Mouse (Mus musculus) gastrocnemius, postnatal 4 days (tissue): Measurements from ENCODE around the gene Kptn. TPM values are rescaled to one million over a fixed set of nuclear protein-coding genes. Genes with fewer than 3 reads are reported as not detected.

Source experiments
- DNase-seq, 2 experiments: peaks; one replicate each; pipeline ENCODE4 v3.0.0; 2021 to 2022; ENCODE audit warnings: low spot score in 2 of 2, mixed read lengths in 2 of 2
- total RNA-seq, 2 experiments: library from RNA; stranded (reverse); gene quantifications; 2 replicates each; pipeline ENCODE4 v1.2.3; 2021

Kptn gene
- total RNA-seq, 2 experiments from 2014 or later = 11.7 to 13.9 TPM

DNA sequence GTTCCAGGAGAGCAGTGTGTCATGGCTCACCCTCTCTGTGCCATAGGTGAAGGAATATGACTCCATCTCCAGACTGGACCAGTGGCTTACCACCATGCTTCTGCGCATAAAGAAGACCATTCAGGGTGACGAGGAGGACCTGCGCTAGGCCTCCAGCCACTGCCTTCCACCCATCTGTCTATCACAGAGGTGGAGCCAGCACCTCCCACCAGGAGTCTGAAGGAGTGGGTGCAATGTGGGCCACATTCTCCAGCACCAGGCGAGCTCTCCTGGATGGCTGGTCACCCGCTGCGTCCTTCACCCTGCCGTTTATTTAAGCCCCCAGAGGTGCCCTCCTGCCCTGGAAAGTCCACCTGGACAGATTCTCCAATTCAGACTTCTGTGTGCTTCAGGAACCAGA is 3.3 kb upstream of the Kptn start:
- DNase-seq = no peak

DNA sequence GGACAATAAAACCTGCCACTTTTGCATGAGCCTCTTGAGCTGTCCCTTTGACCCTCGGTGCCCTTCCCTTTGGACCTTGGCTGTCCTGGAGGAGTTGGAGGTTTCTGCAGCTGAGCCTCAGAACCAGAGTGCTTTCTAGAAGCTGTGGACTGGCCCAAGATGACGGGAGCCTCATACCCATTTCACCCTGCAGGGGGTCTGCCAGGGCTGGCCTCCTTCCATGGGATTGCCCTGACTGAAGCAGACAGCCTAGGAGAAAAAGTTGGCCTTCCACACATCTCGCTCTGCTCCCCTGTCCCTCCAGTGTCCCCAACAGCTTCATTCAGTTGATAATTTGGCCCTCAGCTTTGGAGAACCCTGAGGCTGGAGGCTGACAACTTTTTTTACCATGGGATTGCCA is 2.6 kb upstream of the Kptn start:
- DNase-seq = no peak

DNA sequence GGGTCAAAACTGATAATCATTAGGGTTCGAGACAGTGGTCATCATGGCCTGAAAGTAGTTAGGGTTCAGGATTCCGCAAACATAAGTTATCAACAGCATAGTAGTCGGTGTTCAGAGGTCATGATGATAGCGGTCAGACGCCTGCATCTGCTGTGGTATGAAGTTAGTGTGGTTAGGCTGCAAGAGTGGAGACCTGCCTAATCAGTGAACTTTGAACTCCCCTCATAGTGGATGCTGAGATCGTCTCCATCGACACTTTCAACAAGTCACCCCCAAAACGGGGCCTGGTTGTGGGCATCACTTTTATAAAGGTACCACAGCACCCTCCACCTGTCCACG is 536 bp downstream of the Kptn start:
- no peak for DNase-seq

DNA sequence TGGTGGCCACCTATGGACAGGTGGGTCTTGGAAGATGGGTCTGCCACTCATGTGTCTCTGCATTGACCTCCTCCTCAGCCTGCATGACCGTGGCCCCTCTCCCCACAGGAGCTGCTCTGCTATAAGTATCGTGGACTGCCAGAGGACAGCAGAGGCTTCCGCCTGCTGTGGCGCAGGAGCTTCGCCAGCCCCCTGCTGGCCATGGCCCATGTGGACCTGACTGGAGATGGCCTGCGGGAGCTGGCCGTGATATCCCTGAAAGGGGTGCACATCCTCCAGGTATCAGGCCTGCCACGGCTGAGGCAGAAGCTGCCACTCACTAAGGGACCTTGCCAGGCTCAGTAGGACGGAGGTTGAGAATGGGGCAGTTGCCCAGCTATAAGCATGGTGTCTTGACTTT is 6.1 kb downstream of the Kptn start:
- DNase-seq = no peak

DNA sequence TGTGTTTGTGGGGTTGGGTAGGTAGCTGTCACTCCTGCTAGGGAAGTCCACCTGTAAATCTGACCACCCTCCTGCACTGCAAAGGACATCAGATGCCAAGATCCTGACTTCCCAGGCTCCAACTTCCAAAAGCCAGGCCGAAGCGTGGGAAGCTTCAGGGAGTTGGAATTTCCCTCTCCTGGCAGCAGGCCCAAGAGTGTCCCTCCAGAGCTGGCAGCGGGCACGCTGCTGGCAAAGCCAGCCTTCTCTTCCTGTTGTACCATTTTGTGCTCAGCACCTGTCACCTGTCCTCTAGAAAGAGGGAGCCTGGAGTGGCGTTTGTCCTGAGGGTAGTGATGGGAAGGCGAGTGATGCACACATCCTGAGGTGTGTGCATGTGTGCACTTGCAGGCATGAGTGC is 8.6 kb downstream of the Kptn start:
- no peak for DNase-seq

DNA sequence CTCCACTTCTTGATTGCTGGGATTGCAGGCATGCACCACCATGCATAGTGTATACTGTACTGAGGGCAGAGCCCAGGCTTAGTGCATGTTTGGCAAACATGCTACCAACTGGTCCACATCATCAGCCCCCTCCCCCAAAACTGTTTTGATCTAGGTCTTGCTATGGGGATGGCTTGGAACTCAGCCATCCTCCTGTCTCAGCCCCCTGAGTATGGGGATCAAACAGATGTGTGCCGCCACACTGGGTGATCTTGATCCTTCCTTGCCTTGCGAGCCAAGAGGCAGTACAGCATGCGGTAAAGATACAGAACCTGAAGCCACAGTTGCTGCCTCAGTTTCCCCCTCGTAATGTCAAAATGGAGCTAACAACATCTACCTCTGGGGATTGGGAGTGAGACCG is 9.2 kb downstream of the Kptn start:
- DNase-seq = no peak

DNA sequence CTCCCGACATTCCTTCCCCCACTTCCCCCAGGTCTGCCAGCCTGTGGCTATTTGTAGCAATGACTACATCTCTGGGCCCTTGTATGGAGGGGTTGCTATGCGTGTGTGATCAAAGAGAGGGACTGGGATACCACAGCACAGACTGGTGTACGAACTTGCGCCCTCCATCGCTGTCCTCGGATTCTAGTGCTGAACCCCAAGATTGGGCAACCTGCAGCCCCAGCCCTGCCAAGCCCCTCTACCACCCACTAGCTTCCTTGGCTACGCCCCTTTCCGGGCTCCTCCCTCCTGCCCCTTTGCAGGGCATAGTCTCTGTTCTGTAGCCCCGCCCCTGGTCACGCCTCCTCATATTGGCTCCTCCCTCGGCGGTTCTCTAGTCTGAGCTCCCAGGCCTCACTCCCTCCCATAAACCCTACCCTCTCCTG is 9.7 kb downstream of the Kptn start, which contains the start of gene Slc8a2:
Slc8a2 (plus strand) TSS at position 406 of the 425 bp plus-strand sequence.
- peak in 1 of 2 experiments; percentile 57 for DNase-seq

DNA sequence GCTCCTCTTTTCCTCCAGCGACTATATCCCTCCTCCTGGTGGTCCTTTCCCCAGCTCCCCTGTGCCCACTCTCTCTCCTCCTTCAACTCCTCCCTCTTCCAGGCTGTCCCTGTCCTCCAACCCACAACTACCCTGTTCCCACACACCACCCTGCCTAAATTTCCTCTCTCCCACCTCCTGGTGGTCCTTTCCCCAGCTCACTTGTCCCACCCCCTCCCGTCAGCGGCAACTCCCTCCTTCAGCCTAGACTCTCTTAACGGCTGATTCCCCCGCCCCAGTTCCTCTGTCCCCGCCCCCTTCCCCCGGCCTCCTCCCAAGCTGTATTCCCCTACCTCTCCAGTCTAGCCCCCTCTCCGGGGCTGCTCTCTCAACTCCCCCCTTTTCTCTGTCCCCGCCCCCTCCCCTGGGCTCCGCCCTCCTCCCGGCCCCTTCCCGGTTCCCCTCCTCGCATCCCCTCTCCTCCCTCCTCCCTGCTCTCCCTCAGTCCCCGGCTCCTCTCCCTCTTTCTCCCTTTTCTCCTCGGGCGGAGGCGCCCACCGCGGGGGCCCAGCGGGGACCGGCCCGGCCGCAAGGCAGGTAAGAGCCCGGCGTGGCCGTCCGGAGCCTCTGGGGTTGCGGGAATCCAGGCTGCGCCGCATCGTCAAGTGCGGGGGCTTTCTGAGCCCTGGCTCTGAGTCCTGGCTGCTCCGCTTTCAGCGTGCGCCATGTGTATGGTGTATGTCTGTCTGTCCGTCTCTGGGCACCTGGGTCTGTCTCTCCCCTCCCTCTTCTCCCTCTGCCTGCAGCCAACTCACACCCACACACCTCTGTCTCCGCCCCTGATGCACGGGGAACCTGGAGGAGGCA is 10.4 kb downstream of the Kptn start:
- no peak for DNase-seq

DNA sequence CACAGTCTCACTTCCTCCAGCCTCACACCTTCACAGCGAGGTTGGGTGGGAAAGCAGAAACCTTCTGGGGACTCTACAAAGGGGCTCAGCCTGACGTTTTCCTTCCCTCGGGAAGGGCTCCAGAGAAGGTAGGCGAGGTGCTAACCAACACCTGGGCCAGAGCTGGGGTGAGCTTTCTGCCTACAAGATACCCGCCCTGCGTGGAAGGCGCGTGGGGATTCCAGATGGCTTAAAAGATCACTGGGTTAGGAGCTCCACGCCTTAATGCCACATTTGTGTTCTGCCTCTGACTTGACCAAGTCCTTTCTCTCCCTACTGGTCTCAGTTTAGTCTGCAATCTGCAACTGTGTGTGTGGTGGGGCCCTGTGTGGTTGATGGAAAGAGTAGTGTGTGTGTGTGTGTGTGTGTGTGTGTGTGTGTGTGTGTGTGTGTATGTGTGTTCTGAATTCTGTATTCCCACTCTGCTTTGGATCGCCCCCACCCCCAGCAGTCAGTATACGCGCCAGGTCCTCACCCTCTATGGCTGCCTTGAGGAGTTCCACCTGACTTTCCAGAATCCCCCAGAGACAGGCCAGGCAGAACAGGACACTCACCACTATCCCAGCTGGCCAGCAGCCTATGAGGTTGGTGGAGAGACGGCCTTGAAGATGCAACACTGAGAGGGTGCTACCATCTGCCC is 11.4 kb downstream of the Kptn start:
- DNase-seq = no peak

DNA sequence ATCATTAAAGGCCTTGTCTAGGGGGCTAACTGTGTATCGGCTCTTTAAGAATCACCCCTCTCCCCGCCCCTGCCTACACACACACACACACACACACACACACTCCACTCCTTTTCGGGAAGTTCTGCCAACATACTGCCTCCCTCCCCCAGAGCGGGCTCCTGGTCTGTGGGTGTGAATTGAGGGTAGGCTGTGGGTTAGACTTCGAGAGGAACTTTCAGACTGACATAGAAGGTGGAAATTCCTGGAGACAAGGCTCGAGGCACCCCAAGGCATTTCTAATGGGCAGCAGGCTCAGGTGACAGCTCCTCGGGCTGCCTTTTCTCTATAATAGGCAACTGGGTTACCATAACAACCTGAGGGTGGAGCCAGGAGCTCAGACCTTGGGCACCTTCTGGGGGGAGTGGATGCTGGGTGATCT is 12.5 kb downstream of the Kptn start:
- DNase-seq = no peak

DNA sequence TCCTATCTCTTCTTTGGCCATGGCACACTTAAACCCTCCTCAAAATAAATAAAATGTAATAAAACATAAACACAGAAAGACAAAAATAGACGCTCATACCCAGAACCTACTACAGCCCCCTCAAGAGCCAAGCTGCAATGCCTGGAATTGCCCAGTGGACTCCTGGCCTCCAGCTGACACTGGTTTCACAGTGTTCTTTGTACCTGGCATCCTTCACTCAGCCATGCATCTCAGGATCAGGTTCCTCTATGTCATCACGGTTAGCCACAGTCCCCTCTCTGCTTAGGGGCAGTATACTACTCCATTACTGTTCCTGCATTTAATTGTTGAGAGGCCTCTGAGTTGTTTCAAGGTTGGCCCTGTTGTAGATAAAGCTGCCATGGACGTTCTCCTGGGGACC is 13.2 kb downstream of the Kptn start:
- DNase-seq = no peak

DNA sequence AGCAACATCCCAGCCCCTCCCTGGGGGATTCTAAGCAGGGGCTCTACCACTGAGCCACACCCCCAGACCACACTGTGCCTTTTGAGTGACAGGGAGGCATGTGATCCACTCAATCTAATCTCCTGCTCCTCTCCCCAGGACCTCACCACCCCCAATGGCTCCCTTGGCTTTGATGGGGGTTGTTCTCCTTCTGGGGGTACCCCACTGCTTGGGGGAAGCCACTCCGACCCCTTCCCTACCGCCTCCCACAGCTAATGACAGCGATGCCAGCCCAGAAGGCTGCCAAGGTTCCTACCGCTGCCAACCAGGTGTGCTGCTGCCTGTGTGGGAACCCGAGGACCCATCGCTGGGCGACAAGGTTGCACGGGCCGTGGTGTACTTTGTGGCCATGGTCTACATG is 14.0 kb downstream of the Kptn start:
- no peak for DNase-seq

DNA sequence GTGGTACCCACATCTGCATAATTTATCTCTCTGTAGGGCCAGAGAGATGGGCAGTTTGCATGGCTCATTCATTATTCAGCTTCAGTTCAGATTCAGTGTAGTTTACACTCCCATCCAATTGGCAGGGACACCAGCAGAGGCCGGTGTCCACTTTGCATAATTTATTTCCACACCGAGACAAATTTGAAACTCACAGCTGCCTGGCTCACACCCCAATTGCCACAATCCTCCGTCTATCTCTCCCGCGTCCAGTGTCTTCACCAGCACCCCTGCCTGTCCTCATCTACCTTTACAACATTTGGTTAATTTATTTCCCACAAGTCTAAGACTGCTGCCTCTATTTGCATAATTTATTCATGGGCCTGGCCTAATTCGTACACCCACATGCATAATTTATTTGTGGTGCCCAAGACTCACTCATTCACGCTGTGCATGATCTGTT is 15.3 kb downstream of the Kptn start:
- DNase-seq = no peak

DNA sequence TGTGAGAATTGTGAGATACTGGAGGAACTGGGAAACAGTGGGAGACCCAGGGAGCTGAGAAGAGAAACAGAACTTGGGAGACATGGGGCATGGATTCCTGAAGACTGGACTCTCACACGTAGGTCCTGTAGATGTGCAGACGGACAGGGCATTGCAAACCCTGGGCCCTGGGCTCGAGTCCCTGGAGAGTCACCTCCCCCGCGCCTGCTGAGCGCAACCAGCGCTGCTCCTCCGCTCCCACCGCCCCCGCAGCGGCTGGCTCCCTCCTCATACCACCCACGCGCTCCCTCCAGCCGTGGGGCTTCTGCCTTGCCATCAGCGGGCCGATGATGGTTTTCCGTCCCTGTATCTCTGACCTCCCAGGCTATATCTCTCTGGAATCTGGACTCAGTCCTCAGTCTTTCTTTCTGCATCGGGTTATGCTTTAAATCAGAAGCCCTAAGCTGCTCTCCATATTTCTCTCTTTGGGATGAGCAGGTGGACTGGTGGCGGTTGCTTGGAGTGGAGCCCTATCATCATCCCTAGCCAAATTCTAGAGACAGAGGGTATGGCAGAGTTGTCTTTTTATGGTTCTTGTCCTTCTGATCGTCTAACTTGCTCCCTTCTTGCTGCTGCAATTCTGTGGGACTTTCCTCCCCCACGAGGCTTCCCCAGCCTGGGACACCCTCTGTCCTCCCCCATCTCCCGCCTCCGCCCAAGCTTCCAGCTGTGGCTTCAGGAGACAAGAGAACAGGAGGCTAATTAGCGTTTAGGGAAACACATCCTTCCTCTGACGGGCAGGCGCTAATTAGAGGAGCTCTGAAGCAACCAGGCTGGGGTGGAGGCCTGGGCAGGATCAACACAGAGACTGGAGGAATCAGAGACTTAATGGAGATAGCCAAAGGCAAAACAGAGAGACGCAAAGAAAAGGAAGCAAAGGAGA is 27.1 kb downstream of the Kptn start:
- DNase-seq = no peak

DNA sequence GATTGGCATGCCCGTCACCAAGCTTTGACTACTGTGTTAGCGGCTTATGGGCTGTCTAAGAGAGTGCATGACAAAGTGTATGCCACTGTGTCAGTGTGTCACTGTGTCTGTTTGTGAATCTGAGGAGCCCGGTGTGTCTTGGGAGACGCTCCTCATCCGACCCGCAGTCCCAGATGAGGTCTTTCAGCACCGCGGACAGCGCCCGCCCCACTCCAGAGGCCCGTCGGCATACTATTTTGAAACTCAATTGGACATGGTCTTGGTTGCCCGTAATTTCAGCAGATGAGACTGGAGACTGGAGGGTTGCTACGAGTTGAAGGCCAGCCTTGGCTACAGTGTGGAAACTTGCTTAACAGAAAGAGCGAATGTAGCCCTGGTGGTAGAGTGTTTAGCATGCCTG is 27.9 kb downstream of the Kptn start:
- peak; percentile 61 to 76 for DNase-seq

DNA sequence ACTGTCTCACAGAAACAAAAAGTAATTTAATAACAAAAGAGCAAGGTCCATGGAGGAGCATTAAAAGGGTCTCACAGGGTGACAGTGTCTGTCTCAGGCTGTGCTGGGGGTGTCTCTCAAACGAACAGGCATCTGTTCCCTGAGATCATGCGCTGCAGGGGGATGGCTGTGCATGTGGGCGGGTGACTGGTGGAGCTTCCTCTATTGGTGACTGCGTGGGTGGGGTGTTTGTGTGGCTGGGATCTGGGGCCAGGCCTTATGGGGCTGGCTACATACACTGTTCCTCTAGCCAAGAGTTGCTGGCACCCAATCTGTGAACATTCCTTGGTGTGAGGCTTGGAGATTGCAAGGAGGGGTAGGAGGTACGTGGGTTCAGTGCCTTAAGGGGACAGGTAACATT is 29.5 kb downstream of the Kptn start:
- no peak for DNase-seq

DNA sequence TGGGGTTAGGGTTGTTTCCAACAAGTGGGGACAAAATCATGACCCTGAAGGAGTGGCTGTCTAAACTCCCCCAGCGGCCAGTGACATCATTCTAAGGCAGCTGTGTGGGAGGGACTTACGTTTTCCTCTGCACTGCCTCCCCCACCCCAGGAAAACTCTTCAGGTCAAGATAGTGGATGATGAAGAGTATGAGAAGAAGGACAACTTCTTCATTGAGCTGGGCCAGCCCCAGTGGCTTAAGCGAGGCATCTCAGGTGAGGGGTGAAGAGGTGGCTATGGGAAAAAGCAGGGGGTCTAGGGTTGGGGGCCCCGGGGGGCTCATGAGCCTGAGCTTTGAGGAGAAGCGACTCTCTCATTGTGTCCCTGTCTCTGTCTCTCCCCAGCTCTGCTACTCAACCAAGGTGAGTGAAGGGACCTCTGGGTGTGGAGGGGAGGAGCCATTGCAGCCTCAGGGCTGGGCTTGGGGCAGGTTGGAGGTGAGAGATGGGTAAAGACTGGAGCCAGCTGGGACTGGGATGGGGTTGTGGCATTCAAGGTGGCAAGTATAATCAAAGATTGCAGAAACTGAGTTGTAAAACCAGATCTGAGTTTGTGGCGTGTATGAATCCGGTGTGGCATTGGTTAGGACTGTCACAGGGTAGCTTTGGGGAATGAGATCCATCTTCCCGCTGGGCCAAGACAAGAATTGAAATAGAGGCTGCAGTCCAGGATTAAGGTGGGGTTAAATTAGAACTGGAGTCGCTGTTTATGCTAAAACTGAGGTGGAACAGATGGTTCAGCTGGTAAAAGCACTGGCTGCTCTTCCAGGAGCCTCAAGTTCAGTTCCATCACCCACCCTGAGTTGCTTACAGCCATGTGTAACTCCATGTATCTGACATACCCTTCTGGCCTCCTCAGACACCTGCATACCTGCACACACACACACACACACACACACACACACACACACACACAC is 30.8 kb downstream of the Kptn start:
- DNase-seq = no peak

DNA sequence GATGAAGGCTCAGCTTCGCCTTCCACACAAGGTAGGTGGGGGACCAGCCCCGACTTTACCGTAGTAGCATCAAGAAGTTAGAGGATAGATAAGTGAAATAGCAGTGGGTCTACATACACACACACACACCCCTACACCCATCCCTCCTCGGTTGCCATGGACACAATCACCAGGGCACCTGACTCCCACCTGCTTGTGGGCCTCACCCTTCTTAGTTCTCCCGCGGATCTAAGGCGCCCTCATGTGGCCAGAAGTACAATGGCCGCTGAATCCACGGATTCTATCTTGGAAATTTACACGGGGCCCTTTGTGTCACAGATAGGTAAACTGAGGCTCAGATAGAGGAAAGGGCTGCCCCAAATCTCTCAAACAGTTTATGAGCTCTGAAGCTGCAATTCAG is 33.8 kb downstream of the Kptn start:
- no peak for DNase-seq

DNA sequence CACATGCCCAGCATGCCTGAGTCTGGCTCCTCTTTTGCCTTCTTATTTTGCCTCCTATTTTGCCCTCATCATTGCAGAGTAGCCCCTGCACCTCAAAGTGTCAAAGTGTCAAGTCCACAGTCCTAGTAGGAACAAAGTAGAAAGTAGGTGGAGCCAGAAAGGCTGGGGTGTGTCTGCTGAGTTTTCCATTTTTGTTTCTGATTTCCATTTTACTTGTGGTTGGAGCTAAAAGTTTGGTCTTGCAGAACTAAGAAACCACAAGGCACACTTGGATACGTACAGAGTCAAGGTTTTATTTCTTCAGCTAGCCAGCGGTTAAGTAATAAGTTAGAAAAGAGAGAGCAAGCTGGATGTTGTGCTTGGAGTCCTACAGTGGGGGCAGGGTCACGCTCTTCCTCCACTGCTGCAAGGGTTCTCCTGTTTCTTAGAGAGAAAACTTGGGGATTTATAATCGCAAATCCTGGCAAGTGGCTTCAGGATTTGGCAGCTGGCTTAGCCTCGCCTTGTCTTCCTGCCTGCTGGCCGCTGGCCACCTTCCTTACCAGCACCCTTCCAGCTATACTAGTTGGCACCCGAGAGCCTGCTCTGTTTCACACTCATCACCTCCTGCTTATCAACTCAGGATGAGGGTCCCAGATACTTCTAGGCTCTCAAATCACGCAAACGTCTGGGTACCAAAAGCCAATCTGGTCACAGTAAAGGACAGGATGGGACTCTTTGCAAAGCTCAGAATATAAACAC is 35.6 kb downstream of the Kptn start:
- DNase-seq = no peak
